ENCODE assay signal across 8 mouse cellular contexts in the genomic region with DNA sequence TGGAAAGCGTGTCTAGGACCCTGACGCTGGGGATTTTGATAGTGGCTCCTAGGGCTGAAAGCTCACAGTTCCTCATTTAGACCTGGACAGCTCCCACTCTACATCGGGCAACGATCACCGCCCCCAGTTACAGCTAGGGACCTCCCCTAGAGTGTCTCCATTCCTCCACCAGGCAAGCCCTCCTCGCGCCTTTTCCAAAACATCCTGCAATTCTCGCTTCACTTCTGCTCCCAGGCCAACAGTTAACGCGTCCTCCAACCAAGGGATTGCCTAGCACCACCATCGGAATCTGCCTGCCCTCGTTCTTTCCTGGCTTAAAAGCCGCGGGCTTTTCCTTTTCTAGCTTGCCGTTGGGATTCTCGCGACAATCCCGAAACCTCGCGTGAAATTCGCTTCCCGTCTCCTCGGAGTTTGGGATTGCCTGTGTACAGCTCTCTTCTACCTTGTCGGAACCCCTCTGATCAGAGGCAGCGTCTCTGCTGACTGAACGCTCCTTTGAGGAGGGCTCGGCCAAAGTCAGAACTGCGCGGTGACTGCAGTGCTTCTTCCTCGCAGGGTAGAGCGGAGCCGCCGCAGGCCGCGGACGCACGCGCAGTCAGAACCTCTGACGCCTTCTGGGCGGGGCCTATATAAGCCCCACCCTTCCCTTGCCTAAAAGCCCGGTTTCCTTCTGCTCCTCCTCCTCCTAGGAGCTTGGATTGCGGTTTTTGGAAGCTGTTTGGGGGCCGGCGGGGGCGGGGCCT. TPM values are rescaled to one million over a fixed set of nuclear protein-coding genes. Genes with fewer than 3 reads are reported as not detected.
DNase-seq lines count a peak whose midpoint lies in the region; ATAC-seq and TF ChIP-seq lines count a peak whose summit lies in the region.

A gene (plus strand): TSS at position 662 of the 743 bp plus-strand sequence.

- peak; percentile 47; the same call in 1 of the 2 replicates for TF ChIP-seq CTCF in thymus, adult 2 months (IDR thresholded peaks at IDR 0.05; ENCODE audit: borderline replicate concordance, control insufficient read depth, extremely low read depth, insufficient read depth, low read length, poor library complexity)

- H3K4me3 ChIP-seq in lung, embryonic 16.5 days (ENCODE audit: low read length) = peak within 1 kb of the TSS; percentile 76
- H3K4me3 ChIP-seq in thymus, adult 2 months (ENCODE audit: control insufficient read depth, insufficient read depth, low read length) = peak within 1 kb of the TSS; percentile 80

- peaks cover 40% of the 10 kb centered on the region for H3K4me1 ChIP-seq in lung, embryonic 16.5 days (replicated peaks; ENCODE audit: control insufficient read depth, insufficient read depth, low read length)
- peaks cover 23% of the 10 kb centered on the region for H3K4me1 ChIP-seq in thymus, adult 2 months (replicated peaks; ENCODE audit: control insufficient read depth, insufficient read depth, low read length)

- TF ChIP-seq POLR2A in thymus, adult 2 months (IDR thresholded peaks at IDR 0.05; ENCODE audit: control insufficient read depth, extremely low read depth, insufficient read depth, low read length, poor library complexity) = peak; percentile 84

- peak; percentile 92 for DNase-seq in MN1 (ENCODE audit: low spot score)
- peak; percentile 95 for DNase-seq in cerebellum, adult 8-10 months
- DNase-seq in forelimb bud, embryonic 11.5 days (ENCODE audit: low read depth, low spot score) = peak; percentile 93
- DNase-seq in layer of hippocampus, adult 9-11 months = peak; percentile 91
- DNase-seq in ovary, adult 18-20 months (ENCODE audit: low spot score) = peak; percentile 92
- DNase-seq in thymus, adult 2 months = peak; percentile 90

- peak within 1 kb of the TSS; percentile 90 for H3K9ac ChIP-seq in lung, embryonic 16.5 days (ENCODE audit: low read length)

- H3K27ac ChIP-seq in lung, embryonic 16.5 days (ENCODE audit: low read length) = peak within 1 kb of the TSS; percentile 97
- H3K27ac ChIP-seq in thymus, adult 2 months (ENCODE audit: control insufficient read depth, insufficient read depth, low read length) = peak within 1 kb of the TSS; percentile 67

- H3K27me3 ChIP-seq in lung, embryonic 16.5 days (ENCODE audit: control insufficient read depth, insufficient read depth, low read depth, low read length) = peaks cover 33% of the 10 kb centered on the region
- peaks cover 26% of the 10 kb centered on the region for H3K27me3 ChIP-seq in thymus, adult 2 months (ENCODE audit: control insufficient read depth, insufficient read depth, low read length)

- WGBS in lung, embryonic 16.5 days = under 1% methylated on average over 45 of the region's 45 CpGs
- under 1% methylated on average over 45 of the region's 45 CpGs for WGBS in thymus, adult 2 months

- no peaks in the 10 kb centered on the region for H3K9me3 ChIP-seq in lung, embryonic 16.5 days (ENCODE audit: control insufficient read depth, low read length)

- peak within 1 kb of the TSS; percentile 88 for H3K4me2 ChIP-seq in lung, embryonic 16.5 days (ENCODE audit: low read depth, low read length)

- no peaks in the 10 kb centered on the region for H3K36me3 ChIP-seq in lung, embryonic 16.5 days (ENCODE audit: control insufficient read depth, insufficient read depth, low read length)
- H3K36me3 ChIP-seq in thymus, adult 2 months (ENCODE audit: control insufficient read depth, insufficient read depth, low read length) = no peaks in the 10 kb centered on the region

- peak; percentile 55 to 59 for ATAC-seq in hematopoietic stem cell, adult 5-6 weeks (replicated peaks in 1 of 2; ENCODE audit: insufficient read depth in 1 of 2, low FRiP score in 2 of 2, low TSS enrichment in 1 of 2, low read depth in 1 of 2, poor library complexity in 2 of 2, severe bottlenecking in 2 of 2)
- ATAC-seq in lung, embryonic 16.5 days (ENCODE audit: low read depth) = peak; percentile 91

RNA-seq across cellular contexts. Expression of the gene that starts here (rescaled TPM):
- 0.45 and 1.4 TPM in 2 replicates for total RNA-seq in hematopoietic stem cell, adult 5-6 weeks (2017)
- polyA plus RNA-seq in lung, embryonic 16.5 days (2015; fragmentation: Nextera tagmentation; extraction: Ambion mirVana) = 6.8 and 9.8 TPM in 2 replicates
- 4.6 and 7.9 TPM in 2 replicates for polyA plus RNA-seq in thymus, adult 2 months (2012; rRNA removed)

Comparison
In these comparisons a context has a peak if more than half of its experiments do, and no peak if none do; other contexts are left out.
1. Peak in every context shown above with its lines: DNase-seq, ATAC-seq, H3K4me3 ChIP-seq and H3K27ac ChIP-seq.